Mouse (Mus musculus): Measurements from ENCODE around the gene Llgl2. TPM values are rescaled to one million over a fixed set of nuclear protein-coding genes. Genes with fewer than 3 reads are reported as not detected.
A peak's percentile ranks its signal among the peaks of the same experiment; 100 is the strongest.

Gene Llgl2
- polyA plus RNA-seq, 1 experiment: 54.0 TPM

GRCm38 (mm10) chr11:115876438-115876837 is 52.6 kb downstream of the Llgl2 start:
- no peak for DNase-seq (ENCODE audit: low spot score)

GRCm38 (mm10) chr11:115877174-115877755 is 53.4 kb downstream of the Llgl2 start:
- DNase-seq (ENCODE audit: low spot score): no peak

- no peak for DNase-seq (ENCODE audit: low spot score)
Measured at GRCm38 (mm10) chr11:115878071-115878470, 54.2 kb downstream of the Llgl2 start.

- DNase-seq (ENCODE audit: low spot score): no peak
Measured at GRCm38 (mm10) chr11:115881002-115881401, 57.2 kb downstream of the Llgl2 start.

- no peak for DNase-seq (ENCODE audit: low spot score)
Measured at GRCm38 (mm10) chr11:115883251-115883650, 59.4 kb downstream of the Llgl2 start.

GRCm38 (mm10) chr11:115884361-115884760 is 60.5 kb downstream of the Llgl2 start:
- no peak for DNase-seq (ENCODE audit: low spot score)

GRCm38 (mm10) chr11:115885281-115885680 is 61.4 kb downstream of the Llgl2 start:
- no peak for DNase-seq (ENCODE audit: low spot score)

- no peak for DNase-seq (ENCODE audit: low spot score)
Measured at GRCm38 (mm10) chr11:115886446-115886845, 62.6 kb downstream of the Llgl2 start.

GRCm38 (mm10) chr11:115888020-115888419 is 64.2 kb downstream of the Llgl2 start:
- no peak for DNase-seq (ENCODE audit: low spot score)

GRCm38 (mm10) chr11:115889159-115889558 is 65.3 kb downstream of the Llgl2 start:
- no peak for DNase-seq (ENCODE audit: low spot score)

- DNase-seq (ENCODE audit: low spot score): no peak
Measured at GRCm38 (mm10) chr11:115892213-115892612, 68.4 kb downstream of the Llgl2 start.

- DNase-seq (ENCODE audit: low spot score): no peak
Measured at GRCm38 (mm10) chr11:115893071-115893470, 69.2 kb downstream of the Llgl2 start.

- DNase-seq (ENCODE audit: low spot score): no peak
Measured at GRCm38 (mm10) chr11:115894755-115895520, 71.1 kb downstream of the Llgl2 start.

- no peak for DNase-seq (ENCODE audit: low spot score)
Measured at GRCm38 (mm10) chr11:115898446-115898845, 74.6 kb downstream of the Llgl2 start.

GRCm38 (mm10) chr11:115898886-115899285 is 75.0 kb downstream of the Llgl2 start:
- DNase-seq (ENCODE audit: low spot score): no peak

GRCm38 (mm10) chr11:115899486-115900266 is 75.8 kb downstream of the Llgl2 start, which contains the start of gene Smim5:
Smim5 (plus strand) TSS chr11:115899966.
- DNase-seq (ENCODE audit: low spot score): no peak

- no peak for DNase-seq (ENCODE audit: low spot score)
Measured at GRCm38 (mm10) chr11:115900561-115901337, 76.9 kb downstream of the Llgl2 start.

GRCm38 (mm10) chr11:115901338-115902161 is 77.7 kb downstream of the Llgl2 start:
- DNase-seq (ENCODE audit: low spot score): no peak

GRCm38 (mm10) chr11:115902177-115902576 is 78.3 kb downstream of the Llgl2 start:
- no peak for DNase-seq (ENCODE audit: low spot score)

- DNase-seq (ENCODE audit: low spot score): peak; percentile 57
Measured at GRCm38 (mm10) chr11:115902831-115903230, 79.0 kb downstream of the Llgl2 start.
